Mouse (Mus musculus): ENCODE results near the gene Insc.

DNA sequence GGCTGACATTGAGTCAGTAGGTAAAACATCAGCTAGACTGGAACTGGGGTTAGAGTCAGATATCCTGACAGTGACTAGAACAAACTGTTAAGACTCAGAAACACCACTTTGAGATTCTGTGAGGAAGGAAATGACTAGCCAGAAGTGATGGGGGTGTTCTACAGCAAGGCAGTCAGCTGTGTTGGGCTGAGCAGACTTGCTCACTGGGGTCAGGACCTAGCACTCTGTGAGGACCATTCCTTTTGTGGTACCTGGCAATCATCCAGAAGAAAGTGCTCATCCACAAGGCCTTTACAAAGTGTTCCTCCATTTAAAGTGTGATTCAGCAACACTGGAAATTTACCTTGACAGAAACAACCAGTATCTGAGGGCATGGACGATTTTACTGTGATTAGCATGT lies 31.0 kb upstream of the Insc start:
- TF ChIP-seq POLR2A (IDR thresholded peaks at IDR 0.05; ENCODE audit: insufficient read depth, low read depth, low read length): no peak
- TF ChIP-seq CTCF (IDR thresholded peaks at IDR 0.05; ENCODE audit: insufficient read depth, low read depth, low read length): no peak

Data from olfactory bulb, adult 2 months (tissue).